ENCODE assay signal across 12 mouse cellular contexts in genomic region chr9:3024912-3025467, GRCm38 (mm10). TPM values are rescaled to one million over a fixed set of nuclear protein-coding genes. Genes with fewer than 3 reads are reported as not detected.
DNase-seq lines count a peak whose midpoint lies in the region; TF ChIP-seq lines count a peak whose summit lies in the region.
"Not testable (repeated sequence)": the region's sequence is repeated elsewhere in the genome, so short reads cannot be mapped to it uniquely, and the experiment has no call there.
"Had no signal": no experiment of that assay in that cellular context is flagged by ENCODE, and none has a peak within 500 bp of the region (broad histone marks: within the 10 kb centered on the region; RNA-seq: fewer than 3 reads in every experiment).

Gene Gm10717 (plus strand): TSS chr9:3025417.

- H3K4me1 ChIP-seq in kidney, adult 2 months (ENCODE audit: control insufficient read depth, insufficient read depth, low read length) = not testable (repeated sequence)

- peak; percentile 9 to 26 for DNase-seq in cerebellum, adult 18-20 months
- DNase-seq in gastrocnemius, postnatal 36 days = peak; percentile 40 to 71
- DNase-seq in kidney, adult 2 months = peak; percentile 63
- DNase-seq in layer of hippocampus, postnatal 14 days (ENCODE audit: low spot score in 2 of 2) = peak; percentile 3 to 52
- DNase-seq in lung, postnatal 10 days = peak; percentile 59
- peak; percentile 42 for DNase-seq in ovary, postnatal 14 days (ENCODE audit: low spot score)
- DNase-seq in testis, postnatal 10 days (ENCODE audit: low spot score) = peak; percentile 81
- DNase-seq in urinary bladder, postnatal 36 days (ENCODE audit: low spot score in 2 of 2) = peak; percentile 51 to 53

- 73% methylated on average over 12 of the region's 12 CpGs for WGBS in kidney, adult 2 months

- H3K36me3 ChIP-seq in kidney, adult 2 months (ENCODE audit: control insufficient read depth, insufficient read depth, low read length) = not testable (repeated sequence)

- intact Hi-C loops in gastrocnemius, postnatal 36 days (cut with DNase I) = not testable (repeated sequence)

- not testable (repeated sequence) for TF ChIP-seq CTCF in kidney, adult 2 months (conservative IDR thresholded peaks at IDR 0.05; ENCODE audit: insufficient read depth, insufficient read length, low read depth, low read length)

- not testable (repeated sequence) for H3K27ac ChIP-seq in kidney, adult 2 months (ENCODE audit: insufficient read depth, low read depth, low read length)

- not testable (repeated sequence) for TF ChIP-seq POLR2A in kidney, adult 2 months (IDR thresholded peaks at IDR 0.05; ENCODE audit: low read depth, low read length)

- not testable (repeated sequence) for H3K4me3 ChIP-seq in kidney, adult 2 months (ENCODE audit: insufficient read depth, low read depth, low read length)

- H3K27me3 ChIP-seq in kidney, adult 2 months (replicated peaks; ENCODE audit: control insufficient read depth, insufficient read depth, low read length) = not testable (repeated sequence)

RNA-seq across cellular contexts. Expression of gene Gm10717, which starts in this region (rescaled TPM):
- not detected for total RNA-seq in gastrocnemius, postnatal 36 days (2021)
- polyA plus RNA-seq in kidney, adult 2 months (2012; rRNA removed) = not detected in 2 replicates
- under 1 TPM in 1 of 2 experiments, not detected in 1; 0.91 TPM for total RNA-seq in layer of hippocampus, postnatal 14 days (2021)
- polyA plus RNA-seq: limb, embryonic 12.5 days; liver, postnatal 0 days; Patski; urinary bladder, adult 2 months had no signal

Comparison
In these comparisons a context has a peak if more than half of its experiments do, and no peak if none do; other contexts are left out.
1. Peak in DNase-seq in gastrocnemius, postnatal 36 days; RNA of the gene not detected or under 1 TPM.
2. Peak in DNase-seq in kidney, adult 2 months; RNA of the gene not detected or under 1 TPM.
3. Peak in DNase-seq in layer of hippocampus, postnatal 14 days; RNA of the gene not detected or under 1 TPM.
4. DNase-seq: peak in every context shown above with its lines; median percentile 81 in testis, postnatal 10 days; 63 in kidney, adult 2 months; 59 in lung, postnatal 10 days; 56 in gastrocnemius, postnatal 36 days; 52 in urinary bladder, postnatal 36 days; 42 in ovary, postnatal 14 days; 28 in layer of hippocampus, postnatal 14 days; 18 in cerebellum, adult 18-20 months.